Mouse (Mus musculus): ENCODE results near the gene Krtap4-6. TPM values are rescaled to one million over a fixed set of nuclear protein-coding genes. Genes with fewer than 3 reads are reported as not detected.
"Not testable (repeated sequence)": the region's sequence is repeated elsewhere in the genome, so short reads cannot be mapped to it uniquely, and the experiment has no call there.

Gene Krtap4-6
- not detected in 2 replicates for polyA plus RNA-seq (2016; fragmentation: Nextera tagmentation; extraction: Ambion mirVana)

DNA sequence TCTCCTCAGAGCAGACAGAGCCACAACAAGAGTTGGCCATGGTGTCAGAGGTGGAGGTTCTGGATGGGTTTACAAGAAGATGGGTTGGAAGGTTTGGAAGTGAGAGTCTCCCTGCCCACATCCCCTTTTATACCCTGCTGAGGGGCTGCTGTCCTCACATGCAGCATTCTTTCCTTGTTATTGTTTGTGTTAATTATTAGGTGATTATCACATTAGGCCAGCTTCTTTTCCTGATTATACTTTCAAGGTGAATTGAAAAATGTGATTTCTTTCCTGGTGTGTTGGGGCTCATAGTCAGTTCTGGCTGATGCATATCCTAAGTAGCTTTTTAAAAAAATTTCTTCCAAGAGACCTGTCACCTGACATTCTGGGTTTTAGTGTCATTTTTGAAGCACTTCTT, at the start of gene Krtap4-6:
Gene Krtap4-6 (minus strand): TSS at position 101 of the 400 bp plus-strand sequence.
- H3K9me3 ChIP-seq: no peaks in the 10 kb centered on the region
- no peaks in the 10 kb centered on the region for H3K4me1 ChIP-seq
- DNase-seq (ENCODE audit: low spot score): no peak
- H3K4me3 ChIP-seq: no peak within 1 kb of the TSS
- H3K27me3 ChIP-seq (replicated peaks; ENCODE audit: low read depth, poor library complexity, severe bottlenecking): no peaks in the 10 kb centered on the region
- H3K27ac ChIP-seq (replicated peaks): no peak within 1 kb of the TSS
- no peaks in the 10 kb centered on the region for H3K36me3 ChIP-seq (replicated peaks)

DNA sequence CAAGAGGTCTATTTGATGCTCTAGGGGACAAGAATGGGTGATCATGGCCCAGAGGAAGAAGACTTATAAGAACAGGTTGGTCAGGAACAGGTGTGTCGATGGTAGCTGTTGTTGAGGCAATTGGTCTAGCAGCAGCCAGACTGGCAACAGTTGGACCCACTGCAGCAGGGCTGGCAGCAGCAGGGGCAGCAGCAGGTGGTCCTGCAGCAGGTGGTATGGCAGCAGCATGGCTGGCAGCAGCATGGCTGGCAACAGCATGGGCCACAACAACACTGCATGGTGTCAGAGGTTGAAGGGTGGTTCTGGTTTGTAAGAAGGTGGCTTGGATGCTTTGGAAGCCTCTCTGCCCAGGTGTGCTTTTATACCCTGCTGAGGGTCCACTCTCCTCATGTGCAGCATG, 24.7 kb upstream of the Krtap4-6 start, which contains the start of gene Gm14190:
Gene Gm14190 (minus strand): TSS at position 278 of the 400 bp plus-strand sequence.
- Histone ChIP-seq H3K4me1 (no peaks in the 10 kb centered on the region), H3K27me3 (replicated peaks; ENCODE audit: low read depth, poor library complexity, severe bottlenecking) (no peaks in the 10 kb centered on the region), H3K36me3 (replicated peaks) (no peaks in the 10 kb centered on the region), H3K9me3 (no peaks in the 10 kb centered on the region), H3K27ac (replicated peaks) (no peak within 1 kb of the TSS), H3K4me3 (no peak within 1 kb of the TSS)
- no peak for DNase-seq (ENCODE audit: low spot score)
- 87% methylated on average over 1 of the region's 1 CpGs for WGBS

DNA sequence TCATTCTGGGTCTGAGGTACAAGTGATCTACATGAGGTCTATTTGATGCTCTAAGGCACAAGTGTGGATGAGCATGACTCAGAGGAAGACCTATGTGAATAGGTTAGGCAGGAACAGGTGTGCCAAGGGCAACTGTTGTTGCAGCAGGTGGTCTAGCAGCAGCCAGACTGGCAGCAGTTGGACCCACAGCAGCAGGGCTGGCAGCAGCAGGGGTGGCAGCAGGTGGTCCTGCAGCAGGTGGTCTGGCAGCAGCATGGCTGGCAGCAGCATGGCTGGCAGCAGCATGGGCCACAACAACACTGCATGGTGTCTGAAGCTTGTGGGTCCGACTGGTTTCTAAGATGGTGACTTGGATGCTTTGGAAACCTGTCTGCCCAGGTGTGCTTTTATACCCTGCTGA, 19.5 kb upstream of the Krtap4-6 start:
- not testable (repeated sequence) for H3K27ac ChIP-seq (replicated peaks); H3K27me3 ChIP-seq (replicated peaks; ENCODE audit: low read depth, poor library complexity, severe bottlenecking); H3K4me1 ChIP-seq; H3K36me3 ChIP-seq (replicated peaks); H3K4me3 ChIP-seq; H3K9me3 ChIP-seq; DNase-seq (ENCODE audit: low spot score)
- 74% methylated on average over 1 of the region's 1 CpGs for WGBS

GRCm38 (mm10) chr11:99683481-99683880, 17.7 kb upstream of the Krtap4-6 start:
- Histone ChIP-seq H3K4me1 (no peaks in the 10 kb centered on the region), H3K4me3 (no peak overlapping the region), H3K27ac (replicated peaks) (no peak overlapping the region), H3K27me3 (replicated peaks; ENCODE audit: low read depth, poor library complexity, severe bottlenecking) (no peaks in the 10 kb centered on the region), H3K9me3 (no peaks in the 10 kb centered on the region), H3K36me3 (replicated peaks) (no peaks in the 10 kb centered on the region)
- WGBS: 81% methylated on average over 2 of the region's 2 CpGs
- no peak for DNase-seq (ENCODE audit: low spot score)

DNA sequence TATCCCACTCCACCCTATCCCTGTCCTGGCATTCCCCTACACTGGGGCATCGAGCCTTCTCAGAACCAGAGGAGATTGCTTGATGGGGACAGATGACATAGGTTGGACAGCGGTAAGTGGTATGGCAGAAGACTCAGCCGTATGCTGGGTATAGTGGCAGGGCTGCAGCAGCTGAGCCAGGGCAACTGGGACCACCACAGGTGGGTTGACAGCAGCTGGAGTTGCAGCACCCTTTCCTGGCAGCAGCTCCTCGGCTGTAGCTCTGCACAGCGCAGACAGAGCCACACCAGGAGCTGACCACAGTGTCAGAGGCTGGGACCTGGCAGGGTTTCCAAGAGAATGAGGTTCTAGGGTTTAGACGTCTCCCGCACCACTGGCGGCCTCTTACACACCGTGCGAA, 3.0 kb downstream of the Krtap4-6 start:
- WGBS: 89% methylated on average over 10 of the region's 10 CpGs

GRCm38 (mm10) chr11:99659256-99659655, 6.5 kb downstream of the Krtap4-6 start:
- no peak for DNase-seq (ENCODE audit: low spot score)
- WGBS: 86% methylated on average over 4 of the region's 4 CpGs
- no peaks in the 10 kb centered on the region for H3K27me3 ChIP-seq (replicated peaks; ENCODE audit: low read depth, poor library complexity, severe bottlenecking)
- no peak overlapping the region for H3K4me3 ChIP-seq
- no peaks in the 10 kb centered on the region for H3K9me3 ChIP-seq
- no peak overlapping the region for H3K27ac ChIP-seq (replicated peaks)
- no peaks in the 10 kb centered on the region for H3K36me3 ChIP-seq (replicated peaks)
- no peaks in the 10 kb centered on the region for H3K4me1 ChIP-seq

More for the DNA sequence above, 3.0 kb downstream of the Krtap4-6 start:
- Histone ChIP-seq H3K27me3 (replicated peaks; ENCODE audit: low read depth, poor library complexity, severe bottlenecking) (no peaks in the 10 kb centered on the region), H3K27ac (replicated peaks) (no peak overlapping the region), H3K4me3 (no peak overlapping the region), H3K4me1 (no peaks in the 10 kb centered on the region), H3K36me3 (replicated peaks) (no peaks in the 10 kb centered on the region), H3K9me3 (no peaks in the 10 kb centered on the region)
- DNase-seq (ENCODE audit: low spot score): no peak

- H3K4me1 ChIP-seq: not testable (repeated sequence)
- 60% methylated on average over 10 of the region's 10 CpGs for WGBS
These were observed 7.2 kb downstream of the Krtap4-6 start, which contains the start of gene Gm11563 for GRCm38 (mm10) chr11:99658467-99659010. Gene Gm11563, minus strand, starts transcription at chr11:99658960.

DNA sequence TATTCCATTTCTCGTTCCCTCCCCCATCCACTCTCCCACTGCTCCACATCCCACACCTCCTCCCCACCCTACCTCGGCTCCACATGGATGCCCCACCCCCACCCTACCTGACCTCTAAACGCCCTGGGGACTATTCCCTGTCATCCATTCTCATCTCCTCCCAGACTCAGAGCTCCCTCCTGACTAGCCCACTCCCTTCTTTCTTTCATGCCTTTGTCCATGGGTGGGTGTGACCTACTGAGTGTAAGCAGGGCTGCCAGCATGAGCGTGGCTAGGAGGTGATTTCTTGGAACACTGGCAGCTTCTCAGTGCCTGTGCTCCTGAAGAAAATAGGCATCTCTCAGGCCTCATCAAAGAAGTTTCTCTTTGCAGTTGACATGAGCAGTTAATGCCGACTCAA, 8.7 kb downstream of the Krtap4-6 start:
- no peaks in the 10 kb centered on the region for H3K4me1 ChIP-seq

More at GRCm38 (mm10) chr11:99658467-99659010, 7.2 kb downstream of the Krtap4-6 start, which contains the start of gene Gm11563:
- H3K9me3 ChIP-seq; H3K36me3 ChIP-seq (replicated peaks); H3K4me3 ChIP-seq; DNase-seq (ENCODE audit: low spot score); H3K27me3 ChIP-seq (replicated peaks; ENCODE audit: low read depth, poor library complexity, severe bottlenecking); H3K27ac ChIP-seq (replicated peaks): not testable (repeated sequence)

GRCm38 (mm10) chr11:99650136-99650535, 15.6 kb downstream of the Krtap4-6 start, which contains the start of gene Gm11555:
Gene Gm11555, minus strand, starts transcription at chr11:99650236.
- no peaks in the 10 kb centered on the region for H3K4me1 ChIP-seq
- H3K27me3 ChIP-seq (replicated peaks; ENCODE audit: low read depth, poor library complexity, severe bottlenecking): no peaks in the 10 kb centered on the region
- 82% methylated on average over 2 of the region's 2 CpGs for WGBS
- no peaks in the 10 kb centered on the region for H3K9me3 ChIP-seq
- no peaks in the 10 kb centered on the region for H3K36me3 ChIP-seq (replicated peaks)
- no peak for DNase-seq (ENCODE audit: low spot score)
- H3K27ac ChIP-seq (replicated peaks): no peak within 1 kb of the TSS
- no peak within 1 kb of the TSS for H3K4me3 ChIP-seq

More for the DNA sequence above, 8.7 kb downstream of the Krtap4-6 start:
- Histone ChIP-seq H3K9me3 (no peaks in the 10 kb centered on the region), H3K27me3 (replicated peaks; ENCODE audit: low read depth, poor library complexity, severe bottlenecking) (no peaks in the 10 kb centered on the region), H3K27ac (replicated peaks) (no peak overlapping the region), H3K4me3 (no peak overlapping the region), H3K36me3 (replicated peaks) (no peaks in the 10 kb centered on the region)
- WGBS: 54% methylated on average over 5 of the region's 5 CpGs
- no peak for DNase-seq (ENCODE audit: low spot score)

DNA sequence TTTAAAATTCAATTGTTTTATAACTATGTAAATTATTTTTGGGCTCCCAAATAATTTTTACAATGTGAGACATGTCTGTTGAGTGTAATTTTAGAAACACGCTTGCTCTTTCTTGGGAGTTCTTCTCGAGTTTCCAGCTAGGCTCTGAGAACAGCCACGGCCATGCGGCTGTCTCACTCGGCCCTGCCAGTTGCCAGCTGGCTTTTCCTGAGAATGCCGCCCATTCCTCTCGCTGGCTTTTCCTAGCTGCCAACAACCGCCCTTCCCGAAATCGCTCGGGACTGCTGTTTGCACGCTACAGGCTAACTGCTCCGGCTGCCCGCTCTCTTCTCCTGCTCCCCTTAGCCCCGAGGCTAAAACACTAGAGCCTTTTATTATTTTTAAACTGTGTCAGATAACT, 19.3 kb downstream of the Krtap4-6 start:
- no peaks in the 10 kb centered on the region for H3K9me3 ChIP-seq
- H3K27ac ChIP-seq (replicated peaks): no peak overlapping the region
- H3K4me1 ChIP-seq: no peaks in the 10 kb centered on the region
- H3K36me3 ChIP-seq (replicated peaks): no peaks in the 10 kb centered on the region
- no peak for DNase-seq (ENCODE audit: low spot score)
- H3K27me3 ChIP-seq (replicated peaks; ENCODE audit: low read depth, poor library complexity, severe bottlenecking): no peaks in the 10 kb centered on the region; the same call in 1 of the 2 replicates
- no peak overlapping the region for H3K4me3 ChIP-seq
- 82% methylated on average over 15 of the region's 15 CpGs for WGBS

- H3K4me3 ChIP-seq: no peak overlapping the region
- no peaks in the 10 kb centered on the region for H3K36me3 ChIP-seq (replicated peaks)
- 85% methylated on average over 3 of the region's 3 CpGs for WGBS
- H3K4me1 ChIP-seq: no peaks in the 10 kb centered on the region
- no peak for DNase-seq (ENCODE audit: low spot score)
- H3K27ac ChIP-seq (replicated peaks): no peak overlapping the region
- no peaks in the 10 kb centered on the region; the same call in 1 of the 2 replicates for H3K27me3 ChIP-seq (replicated peaks; ENCODE audit: low read depth, poor library complexity, severe bottlenecking)
- H3K9me3 ChIP-seq: no peaks in the 10 kb centered on the region
These were observed 21.4 kb downstream of the Krtap4-6 start for GRCm38 (mm10) chr11:99644351-99644750.

- H3K27ac ChIP-seq (replicated peaks); DNase-seq (ENCODE audit: low spot score); H3K9me3 ChIP-seq; H3K4me1 ChIP-seq; H3K27me3 ChIP-seq (replicated peaks; ENCODE audit: low read depth, poor library complexity, severe bottlenecking); H3K4me3 ChIP-seq; H3K36me3 ChIP-seq (replicated peaks): not testable (repeated sequence)
- 86% methylated on average over 9 of the region's 9 CpGs for WGBS
These were observed 22.1 kb downstream of the Krtap4-6 start, which contains the start of gene Krtap4-7 for GRCm38 (mm10) chr11:99643635-99644139. Gene Krtap4-7, minus strand, starts transcription at chr11:99644089.

DNA sequence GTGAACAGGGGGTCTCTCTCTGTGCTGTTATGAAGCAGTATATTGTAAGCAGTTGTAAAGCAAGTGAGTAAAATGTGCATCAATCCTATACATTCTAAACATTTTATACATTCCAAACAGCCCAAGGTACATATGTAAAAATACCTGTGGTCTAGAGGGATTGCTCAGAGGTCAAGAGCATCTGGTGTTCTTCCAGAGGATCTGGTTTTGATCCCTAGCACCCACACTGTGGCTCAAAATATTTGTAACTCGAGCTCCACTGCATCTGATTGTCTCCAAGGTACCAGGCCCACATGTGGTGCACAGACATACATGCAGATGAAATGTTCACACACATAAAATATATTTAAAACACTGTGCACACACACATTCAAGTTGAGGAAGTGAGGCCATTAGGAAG, 24.8 kb downstream of the Krtap4-6 start:
- Histone ChIP-seq H3K4me1 (no peaks in the 10 kb centered on the region), H3K27me3 (replicated peaks; ENCODE audit: low read depth, poor library complexity, severe bottlenecking) (no peaks in the 10 kb centered on the region; the same call in 1 of the 2 replicates), H3K4me3 (no peak overlapping the region), H3K27ac (replicated peaks) (no peak overlapping the region), H3K36me3 (replicated peaks) (no peaks in the 10 kb centered on the region), H3K9me3 (no peaks in the 10 kb centered on the region)
- DNase-seq (ENCODE audit: low spot score): no peak
- WGBS: 42% methylated on average over 1 of the region's 1 CpGs
